Mouse (Mus musculus): ENCODE data around the gene Gemin5. TPM values are rescaled to one million over a fixed set of nuclear protein-coding genes. Genes with fewer than 3 reads are reported as not detected.
A peak's percentile ranks its signal among the peaks of the same experiment; 100 is the strongest.

Gene Gemin5
- polyA plus RNA-seq, 1 experiment from 2014 or later: 13.9 TPM

GRCm38 (mm10) chr11:58126397-58127160, 41.8 kb downstream of the Gemin5 start:
- H3K4me1 ChIP-seq: no peaks in the 10 kb centered on the region
- no peak overlapping the region for H3K4me2 ChIP-seq
- H3K36me3 ChIP-seq (ENCODE audit: poor library complexity, severe bottlenecking): peaks cover 93% of the 10 kb centered on the region
- no peaks in the 10 kb centered on the region for H3K27me3 ChIP-seq
- no peak for ATAC-seq
- H3K27ac ChIP-seq: peak overlapping the region; percentile 14; the same call in 1 of the 2 replicates
- H3K9ac ChIP-seq: no peak overlapping the region; the same call in 1 of the 2 replicates
- 78% methylated on average over 7 of the region's 7 CpGs for WGBS
- no peaks in the 10 kb centered on the region for H3K9me3 ChIP-seq (replicated peaks)
- no peak overlapping the region for H3K4me3 ChIP-seq

DNA sequence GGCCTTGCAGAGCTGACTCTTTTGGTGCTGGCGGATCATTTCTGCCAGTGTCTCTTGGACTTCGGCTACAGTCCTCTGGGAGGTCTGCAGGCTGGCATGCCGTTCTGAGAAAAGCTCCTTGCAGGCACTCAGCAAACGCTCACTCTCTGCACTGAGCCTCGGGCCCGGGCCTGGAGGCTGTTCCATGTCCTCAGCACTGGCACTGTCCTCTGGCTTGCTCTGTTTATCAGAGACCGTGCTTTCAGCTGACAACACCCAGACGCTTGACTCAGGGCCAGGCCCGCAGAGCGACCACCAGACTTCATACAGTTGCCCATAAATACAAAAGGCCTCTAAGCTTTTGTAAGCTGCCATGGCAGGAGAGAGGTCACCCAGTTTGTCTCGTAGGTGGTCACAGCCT, 43.3 kb downstream of the Gemin5 start:
- WGBS: 89% methylated on average over 11 of the region's 11 CpGs

DNA sequence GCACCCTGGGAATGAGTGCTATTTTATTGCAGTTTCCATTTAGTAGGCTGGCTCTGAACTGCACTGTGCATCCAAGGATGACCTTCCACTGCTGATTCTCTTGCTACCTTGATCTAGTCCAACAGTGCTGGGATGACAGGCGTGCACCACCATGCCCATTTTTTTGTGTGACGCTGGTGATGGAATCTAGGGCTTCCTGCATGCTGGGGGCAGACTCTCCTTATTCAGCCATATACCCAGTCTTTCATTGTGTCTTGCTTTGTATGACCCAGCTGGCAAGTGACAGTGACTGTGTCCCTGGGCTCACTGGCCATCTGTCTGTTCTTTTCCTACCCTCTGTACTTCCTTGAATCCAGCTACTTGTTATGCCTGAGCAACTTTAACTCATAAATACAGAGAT, 44.6 kb downstream of the Gemin5 start:
- Histone ChIP-seq H3K27ac (no peak overlapping the region), H3K4me1 (no peaks in the 10 kb centered on the region), H3K4me2 (no peak overlapping the region), H3K9me3 (replicated peaks) (no peaks in the 10 kb centered on the region), H3K27me3 (no peaks in the 10 kb centered on the region), H3K4me3 (no peak overlapping the region), H3K36me3 (ENCODE audit: poor library complexity, severe bottlenecking) (peaks cover 92% of the 10 kb centered on the region), H3K9ac (no peak overlapping the region)
- 91% methylated on average over 2 of the region's 2 CpGs for WGBS
- ATAC-seq: no peak

More for the DNA sequence above, 43.3 kb downstream of the Gemin5 start:
- H3K36me3 ChIP-seq (ENCODE audit: poor library complexity, severe bottlenecking): peaks cover 94% of the 10 kb centered on the region
- H3K9me3 ChIP-seq (replicated peaks): no peaks in the 10 kb centered on the region
- H3K4me1 ChIP-seq: no peaks in the 10 kb centered on the region
- H3K27me3 ChIP-seq: no peaks in the 10 kb centered on the region
- no peak overlapping the region for H3K27ac ChIP-seq
- no peak for ATAC-seq
- H3K4me3 ChIP-seq: no peak overlapping the region
- no peak overlapping the region for H3K9ac ChIP-seq
- H3K4me2 ChIP-seq: no peak overlapping the region

DNA sequence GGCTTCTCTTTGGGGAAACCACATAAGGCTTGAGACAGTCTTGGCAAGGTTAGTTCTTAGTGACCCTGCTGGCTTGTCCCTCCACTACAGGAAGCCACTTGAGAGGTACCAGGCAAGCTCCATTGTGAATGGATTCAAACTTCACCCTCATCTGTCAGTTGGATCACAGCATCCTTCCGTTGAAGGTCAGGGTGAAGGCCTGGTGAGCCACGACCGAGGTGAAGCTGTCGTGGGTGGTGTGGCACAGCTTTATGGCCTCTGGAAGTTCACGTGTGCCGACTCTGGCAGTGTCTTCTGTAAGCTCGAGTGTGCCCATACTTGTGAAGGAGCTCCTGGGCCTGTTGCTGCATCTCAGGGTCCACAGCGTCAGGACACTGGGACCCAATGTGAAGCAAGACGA, 47.0 kb downstream of the Gemin5 start:
- Histone ChIP-seq H3K9me3 (replicated peaks) (no peaks in the 10 kb centered on the region), H3K4me3 (no peak overlapping the region), H3K4me1 (no peaks in the 10 kb centered on the region), H3K9ac (no peak overlapping the region), H3K27me3 (no peaks in the 10 kb centered on the region), H3K36me3 (ENCODE audit: poor library complexity, severe bottlenecking) (peaks cover 95% of the 10 kb centered on the region), H3K27ac (no peak overlapping the region), H3K4me2 (no peak overlapping the region)
- 92% methylated on average over 9 of the region's 9 CpGs for WGBS
- ATAC-seq: no peak

- H3K36me3 ChIP-seq (ENCODE audit: poor library complexity, severe bottlenecking): peaks cover 95% of the 10 kb centered on the region
- H3K27me3 ChIP-seq: no peaks in the 10 kb centered on the region
- 79% methylated on average over 3 of the region's 3 CpGs for WGBS
- no peaks in the 10 kb centered on the region for H3K9me3 ChIP-seq (replicated peaks)
- no peak overlapping the region for H3K4me2 ChIP-seq
- no peak overlapping the region for H3K9ac ChIP-seq
- no peak for ATAC-seq
- no peak overlapping the region for H3K27ac ChIP-seq
- H3K4me1 ChIP-seq: no peaks in the 10 kb centered on the region
- H3K4me3 ChIP-seq: no peak overlapping the region
These were observed 47.7 kb downstream of the Gemin5 start for GRCm38 (mm10) chr11:58120655-58121054.

DNA sequence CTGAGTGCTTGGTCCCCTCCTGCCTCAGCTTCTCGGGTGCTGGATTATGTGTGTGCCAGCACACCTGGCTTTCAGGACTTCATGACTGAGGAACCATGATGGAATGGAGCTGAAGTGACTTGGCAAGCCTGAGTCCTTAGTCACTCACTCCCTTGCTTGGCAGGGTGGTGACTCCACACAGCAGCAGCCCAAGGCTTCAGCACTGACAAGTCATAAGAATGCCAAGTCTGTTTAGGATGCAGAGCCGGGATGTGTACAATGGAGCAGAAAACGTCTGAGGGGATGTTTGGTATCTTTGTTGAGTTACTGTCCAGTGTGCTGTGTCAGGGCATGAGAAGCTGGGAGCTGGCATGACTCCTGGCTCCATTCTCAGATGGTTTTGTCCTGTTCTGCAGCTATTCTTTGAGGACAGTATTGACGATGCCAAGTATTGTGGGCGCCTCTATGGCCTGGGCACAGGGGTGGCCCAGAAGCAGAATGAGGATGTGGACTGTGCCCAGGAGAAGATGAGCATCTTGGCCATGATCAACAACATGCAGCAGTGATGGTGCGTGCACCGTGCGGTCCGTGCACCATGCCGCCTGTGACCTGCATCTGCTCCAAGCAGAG, 51.2 kb downstream of the Gemin5 start:
- Histone ChIP-seq H3K27ac (no peak overlapping the region), H3K4me1 (no peaks in the 10 kb centered on the region), H3K27me3 (no peaks in the 10 kb centered on the region), H3K36me3 (ENCODE audit: poor library complexity, severe bottlenecking) (peaks cover 96% of the 10 kb centered on the region), H3K4me3 (no peak overlapping the region), H3K9me3 (replicated peaks) (no peaks in the 10 kb centered on the region), H3K9ac (no peak overlapping the region), H3K4me2 (no peak overlapping the region)
- WGBS: 89% methylated on average over 10 of the region's 10 CpGs
- no peak for ATAC-seq

DNA sequence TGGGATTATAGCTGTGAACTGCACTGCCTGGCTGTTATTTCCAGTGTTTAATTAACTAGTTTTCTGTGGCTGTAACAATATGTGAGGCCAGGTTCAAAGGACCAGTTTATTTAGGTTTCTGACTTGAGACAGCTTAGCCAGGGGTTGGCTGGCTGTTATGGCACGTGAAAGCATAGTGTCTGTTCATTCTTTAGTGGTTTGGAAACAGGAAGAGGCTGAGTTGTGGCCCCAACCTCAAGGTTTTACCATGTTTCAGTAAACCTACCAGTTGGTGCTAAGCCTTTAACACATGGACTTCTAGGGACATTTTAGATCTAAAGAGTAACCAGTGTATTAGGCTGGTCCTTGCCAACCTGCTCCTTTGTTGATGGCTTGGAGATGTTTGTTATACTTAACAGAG, 51.8 kb downstream of the Gemin5 start:
- Histone ChIP-seq H3K9ac (no peak overlapping the region), H3K4me2 (no peak overlapping the region), H3K9me3 (replicated peaks) (no peaks in the 10 kb centered on the region), H3K27me3 (no peaks in the 10 kb centered on the region), H3K36me3 (ENCODE audit: poor library complexity, severe bottlenecking) (peaks cover 96% of the 10 kb centered on the region), H3K4me3 (no peak overlapping the region), H3K27ac (no peak overlapping the region), H3K4me1 (no peaks in the 10 kb centered on the region)
- ATAC-seq: no peak
- WGBS: 94% methylated on average over 1 of the region's 1 CpGs

DNA sequence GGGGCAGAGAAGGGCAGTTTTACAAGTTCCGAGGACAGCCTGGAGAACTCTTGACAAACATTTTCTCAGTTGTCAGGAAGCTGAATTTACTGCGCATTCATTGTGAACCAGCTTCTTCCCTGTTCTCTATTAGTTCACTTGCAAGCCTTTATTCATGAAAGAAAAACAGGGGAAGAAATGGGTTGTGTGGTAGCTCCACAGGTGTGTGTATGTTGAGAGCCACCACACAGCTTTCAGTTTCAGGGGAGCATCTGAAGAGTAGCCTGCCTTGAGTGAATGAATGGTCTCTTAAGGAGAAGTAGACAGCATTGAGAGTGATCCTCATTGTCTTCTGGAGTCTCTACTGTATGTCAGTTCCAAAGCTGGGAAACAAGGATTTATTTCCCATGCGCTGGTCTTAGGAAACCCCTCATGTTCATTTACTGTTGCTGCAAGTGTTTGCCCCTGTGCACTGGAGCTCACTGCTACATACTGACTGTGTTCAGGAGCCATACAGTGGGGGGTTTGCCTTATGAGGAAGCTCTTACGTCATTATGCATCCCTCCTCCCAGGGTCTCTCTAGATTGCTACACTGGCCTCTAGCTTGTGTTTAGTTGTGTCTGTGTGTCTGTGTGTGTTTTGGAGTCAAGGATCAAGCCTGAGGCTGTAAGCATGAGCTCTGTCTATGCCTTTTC, 60.5 kb downstream of the Gemin5 start:
- Histone ChIP-seq H3K4me1 (peaks cover 38% of the 10 kb centered on the region), H3K9ac (no peak overlapping the region), H3K4me2 (no peak overlapping the region), H3K9me3 (replicated peaks) (no peaks in the 10 kb centered on the region), H3K36me3 (ENCODE audit: poor library complexity, severe bottlenecking) (peaks cover 34% of the 10 kb centered on the region), H3K27me3 (no peaks in the 10 kb centered on the region), H3K4me3 (no peak overlapping the region), H3K27ac (no peak overlapping the region)
- WGBS: 94% methylated on average over 4 of the region's 4 CpGs
- no peak for ATAC-seq

GRCm38 (mm10) chr11:58107009-58107408, 61.3 kb downstream of the Gemin5 start:
- Histone ChIP-seq H3K9me3 (replicated peaks) (no peaks in the 10 kb centered on the region), H3K27me3 (no peaks in the 10 kb centered on the region), H3K4me3 (no peak overlapping the region), H3K4me1 (peaks cover 38% of the 10 kb centered on the region), H3K36me3 (ENCODE audit: poor library complexity, severe bottlenecking) (peaks cover 26% of the 10 kb centered on the region), H3K9ac (no peak overlapping the region), H3K27ac (no peak overlapping the region), H3K4me2 (no peak overlapping the region)
- 68% methylated on average over 3 of the region's 3 CpGs for WGBS
- no peak for ATAC-seq

DNA sequence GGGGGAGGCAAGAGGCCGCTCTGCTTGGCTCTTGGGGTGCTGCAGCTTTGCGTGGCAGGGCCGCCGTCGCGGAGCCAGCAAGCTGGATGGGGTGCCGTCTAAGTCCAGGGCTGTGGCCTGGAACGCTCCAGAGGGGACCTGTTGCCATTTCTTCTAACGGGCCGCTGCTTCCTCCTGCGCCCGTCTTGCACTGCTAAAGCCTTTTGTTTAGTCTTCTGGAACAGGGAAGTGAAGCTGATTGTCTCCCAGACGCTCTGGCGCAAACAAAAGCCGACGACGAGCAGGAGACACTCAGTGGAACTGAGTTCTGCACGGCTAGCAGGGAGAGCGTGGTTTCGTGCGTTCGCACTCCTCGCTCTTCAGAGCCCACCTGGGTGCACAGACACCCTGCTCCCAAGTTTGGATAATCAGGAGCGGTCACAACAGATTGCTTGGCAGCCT, 64.0 kb downstream of the Gemin5 start:
- Histone ChIP-seq H3K4me2 (peak overlapping the region; percentile 77), H3K9ac (peak overlapping the region; percentile 93), H3K4me3 (peak overlapping the region; percentile 98), H3K4me1 (peaks cover 38% of the 10 kb centered on the region), H3K36me3 (ENCODE audit: poor library complexity, severe bottlenecking) (no peaks in the 10 kb centered on the region), H3K27me3 (no peaks in the 10 kb centered on the region), H3K27ac (peak overlapping the region; percentile 86), H3K9me3 (replicated peaks) (no peaks in the 10 kb centered on the region)
- ATAC-seq: no peak
- WGBS: under 1% methylated on average over 24 of the region's 24 CpGs

DNA sequence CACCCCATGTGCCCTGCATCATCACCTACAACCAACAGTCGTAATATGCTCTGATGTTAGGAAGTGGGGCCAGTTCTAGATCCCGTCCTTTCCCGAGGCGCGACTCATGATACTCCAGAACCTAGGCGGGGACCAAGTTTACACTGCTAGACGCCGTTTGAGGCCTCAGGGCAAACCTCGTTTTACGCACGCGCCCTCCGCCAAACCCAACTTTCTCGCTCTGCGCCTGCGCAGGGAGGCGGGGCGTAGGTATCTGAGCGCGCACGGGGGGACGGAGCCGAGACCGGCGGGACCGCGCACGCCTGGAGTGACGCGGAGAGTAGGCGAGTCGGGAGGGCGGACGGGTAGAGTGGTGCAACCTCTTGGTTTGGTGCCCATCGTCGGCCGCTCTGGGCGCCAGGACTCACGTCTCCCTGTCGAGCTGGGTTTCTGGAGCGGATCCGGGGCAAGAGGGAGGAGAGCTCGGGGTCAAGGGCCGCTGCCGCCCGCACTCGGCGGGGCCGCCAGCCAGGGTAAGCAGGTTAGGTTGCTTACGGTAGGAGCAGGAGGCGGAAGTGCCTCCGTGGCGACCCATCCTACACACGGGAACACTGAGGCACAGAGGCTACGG, 64.5 kb downstream of the Gemin5 start, which contains the start of gene Cnot8:
Gene Cnot8 (plus strand): TSS at position 457 of the 610 bp plus-strand sequence.
- peak within 1 kb of the TSS; percentile 86 for H3K27ac ChIP-seq
- peak; percentile 98 for ATAC-seq
- H3K4me3 ChIP-seq: peak within 1 kb of the TSS; percentile 98
- H3K27me3 ChIP-seq: peaks cover 2% of the 10 kb centered on the region
- peak within 1 kb of the TSS; percentile 93 for H3K9ac ChIP-seq
- H3K36me3 ChIP-seq (ENCODE audit: poor library complexity, severe bottlenecking): no peaks in the 10 kb centered on the region
- H3K4me1 ChIP-seq: peaks cover 38% of the 10 kb centered on the region
- WGBS: under 1% methylated on average over 55 of the region's 55 CpGs
- H3K4me2 ChIP-seq: peak within 1 kb of the TSS; percentile 77
- H3K9me3 ChIP-seq (replicated peaks): no peaks in the 10 kb centered on the region

GRCm38 (mm10) chr11:58103344-58103653, 65.0 kb downstream of the Gemin5 start:
- Histone ChIP-seq H3K4me1 (peaks cover 38% of the 10 kb centered on the region), H3K36me3 (ENCODE audit: poor library complexity, severe bottlenecking) (no peaks in the 10 kb centered on the region), H3K9ac (peak overlapping the region; percentile 93), H3K27me3 (peaks cover 7% of the 10 kb centered on the region), H3K4me2 (peak overlapping the region; percentile 77), H3K4me3 (peak overlapping the region; percentile 98), H3K9me3 (replicated peaks) (no peaks in the 10 kb centered on the region), H3K27ac (peak overlapping the region; percentile 20; the same call in 1 of the 2 replicates)
- ATAC-seq: peak; percentile 43
- WGBS: 43% methylated on average over 11 of the region's 13 CpGs

All from forebrain, embryonic 13.5 days (tissue).